28 mouse cellular contexts compared by ENCODE assay signal in the genomic region with DNA sequence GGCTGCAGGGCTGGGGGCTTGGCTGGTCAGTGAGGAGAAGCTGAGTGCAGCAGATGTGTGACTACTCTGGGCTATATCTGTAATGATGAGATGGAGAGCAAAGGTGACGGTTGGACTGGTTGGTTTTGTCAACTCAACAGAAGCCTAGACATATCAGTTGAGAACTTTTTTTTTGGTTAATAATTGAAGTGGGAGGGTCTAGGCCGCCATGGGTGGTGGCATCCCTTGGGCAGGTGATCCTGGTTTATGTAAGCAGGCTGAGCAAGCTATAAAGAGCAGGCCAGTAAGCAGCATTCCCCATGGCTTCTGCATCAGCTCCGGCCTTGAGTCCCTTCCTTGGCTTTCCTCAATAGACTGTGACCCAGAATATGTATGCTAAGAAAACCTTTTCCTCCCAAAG. TPM values are rescaled to one million over a fixed set of nuclear protein-coding genes. Genes with fewer than 3 reads are reported as not detected.
DNase-seq lines count a peak whose midpoint lies in the region; ATAC-seq and TF ChIP-seq lines count a peak whose summit lies in the region.
"Had no signal": no experiment of that assay in that cellular context is flagged by ENCODE, and none has a peak within 500 bp of the region (broad histone marks: within the 10 kb centered on the region; RNA-seq: fewer than 3 reads in every experiment).

No protein-coding gene starts in this region.

- H3K4me1 ChIP-seq in kidney, adult 2 months (ENCODE audit: control insufficient read depth, insufficient read depth, low read length): peaks cover 2% of the 10 kb centered on the region; the same call in 1 of the 2 replicates
- no peaks in the 10 kb centered on the region for H3K4me1 ChIP-seq in kidney, embryonic 16.5 days (ENCODE audit: insufficient read depth, low read length)
- no peaks in the 10 kb centered on the region for H3K4me1 ChIP-seq in intestine, embryonic 16.5 days (ENCODE audit: control insufficient read depth, insufficient read depth, low read length)
- no peaks in the 10 kb centered on the region for H3K4me1 ChIP-seq in embryonic facial prominence, embryonic 10.5 days
- no peaks in the 10 kb centered on the region for H3K4me1 ChIP-seq in thymus, adult 2 months (replicated peaks; ENCODE audit: control insufficient read depth, insufficient read depth, low read length)
- H3K4me1 ChIP-seq: forebrain, embryonic 12.5 days; liver, embryonic 15.5 days; lung, embryonic 15.5 days; midbrain, embryonic 10.5 days; midbrain, embryonic 15.5 days; neural tube, embryonic 15.5 days; stomach, embryonic 15.5 days had no signal

- ATAC-seq in kidney, embryonic 16.5 days (ENCODE audit: low FRiP score, low TSS enrichment): no peak
- ATAC-seq in intestine, embryonic 16.5 days: peak; percentile 44; the same call in 1 of the 2 replicates
- ATAC-seq: CD4-positive, CD25-positive, alpha-beta regulatory T cell, adult 4 months; forebrain, postnatal 0 days; hindbrain, embryonic 16.5 days; midbrain, embryonic 15.5 days had no signal

- WGBS in kidney, adult 2 months: 65% methylated on average over 3 of the region's 3 CpGs
- WGBS in kidney, embryonic 16.5 days: 87% methylated on average over 3 of the region's 3 CpGs
- 74% methylated on average over 3 of the region's 3 CpGs for WGBS in intestine, embryonic 16.5 days
- WGBS in embryonic facial prominence, embryonic 10.5 days: 83% methylated on average over 3 of the region's 3 CpGs
- WGBS in thymus, adult 2 months: 99% methylated on average over 3 of the region's 3 CpGs

- no peak overlapping the region for H3K4me2 ChIP-seq in kidney, embryonic 16.5 days (replicated peaks; ENCODE audit: low read depth, low read length)
- no peak overlapping the region for H3K4me2 ChIP-seq in intestine, embryonic 16.5 days (ENCODE audit: low read depth, low read length)
- H3K4me2 ChIP-seq: forebrain, embryonic 12.5 days; heart, embryonic 15.5 days; liver, embryonic 15.5 days; lung, embryonic 15.5 days; midbrain, embryonic 15.5 days; neural tube, embryonic 15.5 days; stomach, embryonic 15.5 days had no signal

- H3K9ac ChIP-seq in kidney, embryonic 16.5 days (replicated peaks; ENCODE audit: low read length): no peak overlapping the region
- H3K9ac ChIP-seq in intestine, embryonic 16.5 days (ENCODE audit: low read depth, low read length): no peak overlapping the region
- H3K9ac ChIP-seq: forebrain, embryonic 12.5 days; forebrain, postnatal 0 days; heart, embryonic 15.5 days; liver, embryonic 15.5 days; lung, embryonic 15.5 days; midbrain, embryonic 15.5 days; neural tube, embryonic 15.5 days; stomach, embryonic 15.5 days had no signal

- no peak overlapping the region for H3K27ac ChIP-seq in kidney, adult 2 months (ENCODE audit: insufficient read depth, low read depth, low read length)
- no peak overlapping the region for H3K27ac ChIP-seq in kidney, embryonic 16.5 days (ENCODE audit: low read length)
- no peak overlapping the region for H3K27ac ChIP-seq in intestine, embryonic 16.5 days (ENCODE audit: low read length)
- no peak overlapping the region for H3K27ac ChIP-seq in embryonic facial prominence, embryonic 10.5 days (replicated peaks)
- no peak overlapping the region for H3K27ac ChIP-seq in thymus, adult 2 months (ENCODE audit: control insufficient read depth, insufficient read depth, low read length)
- H3K27ac ChIP-seq: forebrain, embryonic 12.5 days; heart, embryonic 15.5 days; liver, embryonic 15.5 days; lung, embryonic 15.5 days; midbrain, embryonic 10.5 days; midbrain, embryonic 15.5 days; neural tube, embryonic 15.5 days; stomach, embryonic 15.5 days had no signal

- no peaks in the 10 kb centered on the region for H3K27me3 ChIP-seq in kidney, adult 2 months (replicated peaks; ENCODE audit: control insufficient read depth, insufficient read depth, low read length)
- no peaks in the 10 kb centered on the region for H3K27me3 ChIP-seq in kidney, embryonic 16.5 days (ENCODE audit: insufficient read depth, low read length)
- no peaks in the 10 kb centered on the region for H3K27me3 ChIP-seq in intestine, embryonic 16.5 days (replicated peaks; ENCODE audit: control insufficient read depth, insufficient read depth, low read length)
- H3K27me3 ChIP-seq in embryonic facial prominence, embryonic 10.5 days (replicated peaks; ENCODE audit: low read depth, poor library complexity, severe bottlenecking): no peaks in the 10 kb centered on the region
- H3K27me3 ChIP-seq in thymus, adult 2 months (ENCODE audit: control insufficient read depth, insufficient read depth, low read length): no peaks in the 10 kb centered on the region
- H3K27me3 ChIP-seq: forebrain, embryonic 12.5 days; heart, embryonic 15.5 days; liver, embryonic 15.5 days; lung, embryonic 15.5 days; midbrain, embryonic 15.5 days; neural tube, embryonic 15.5 days; stomach, embryonic 15.5 days had no signal

- no peak overlapping the region for H3K4me3 ChIP-seq in kidney, adult 2 months (ENCODE audit: insufficient read depth, low read depth, low read length)
- no peak overlapping the region for H3K4me3 ChIP-seq in kidney, embryonic 16.5 days (ENCODE audit: low read length)
- H3K4me3 ChIP-seq in intestine, embryonic 16.5 days (ENCODE audit: low read length): no peak overlapping the region
- H3K4me3 ChIP-seq in embryonic facial prominence, embryonic 10.5 days: no peak overlapping the region
- H3K4me3 ChIP-seq in thymus, adult 2 months (ENCODE audit: control insufficient read depth, insufficient read depth, low read length): no peak overlapping the region
- H3K4me3 ChIP-seq: erythroblast, embryonic 14.5 days; forebrain, embryonic 12.5 days; heart, embryonic 15.5 days; liver, embryonic 15.5 days; lung, embryonic 15.5 days; midbrain, embryonic 10.5 days; midbrain, embryonic 15.5 days; neural tube, embryonic 15.5 days; stomach, embryonic 15.5 days had no signal

- no peak for TF ChIP-seq POLR2A in kidney, adult 2 months (IDR thresholded peaks at IDR 0.05; ENCODE audit: low read depth, low read length)
- TF ChIP-seq POLR2A in thymus, adult 2 months (IDR thresholded peaks at IDR 0.05; ENCODE audit: control insufficient read depth, extremely low read depth, insufficient read depth, low read length, poor library complexity): no peak

- no peaks in the 10 kb centered on the region for H3K9me3 ChIP-seq in kidney, embryonic 16.5 days (ENCODE audit: low read length)
- no peaks in the 10 kb centered on the region for H3K9me3 ChIP-seq in intestine, embryonic 16.5 days (ENCODE audit: control insufficient read depth, low read length)
- no peaks in the 10 kb centered on the region for H3K9me3 ChIP-seq in embryonic facial prominence, embryonic 10.5 days
- H3K9me3 ChIP-seq: forebrain, embryonic 12.5 days; heart, embryonic 15.5 days; liver, embryonic 15.5 days; lung, embryonic 15.5 days; midbrain, embryonic 10.5 days; midbrain, embryonic 15.5 days; neural tube, embryonic 15.5 days; stomach, embryonic 15.5 days had no signal

- no peak for TF ChIP-seq CTCF in kidney, adult 2 months (conservative IDR thresholded peaks at IDR 0.05; ENCODE audit: insufficient read depth, insufficient read length, low read depth, low read length)
- TF ChIP-seq CTCF in thymus, adult 2 months (IDR thresholded peaks at IDR 0.05; ENCODE audit: borderline replicate concordance, control insufficient read depth, extremely low read depth, insufficient read depth, low read length, poor library complexity): no peak

- peaks cover 7% of the 10 kb centered on the region for H3K36me3 ChIP-seq in kidney, adult 2 months (ENCODE audit: control insufficient read depth, insufficient read depth, low read length)
- peaks cover 44% of the 10 kb centered on the region for H3K36me3 ChIP-seq in kidney, embryonic 16.5 days (ENCODE audit: insufficient read depth, low read length)
- 0 out of 2 replicates have a peak, but pooled peaks cover 5% of the 10 kb centered on the region for H3K36me3 ChIP-seq in intestine, embryonic 16.5 days (ENCODE audit: control insufficient read depth, insufficient read depth, low read length)
- peaks cover 62% of the 10 kb centered on the region for H3K36me3 ChIP-seq in embryonic facial prominence, embryonic 10.5 days (replicated peaks)
- no peaks in the 10 kb centered on the region for H3K36me3 ChIP-seq in thymus, adult 2 months (ENCODE audit: control insufficient read depth, insufficient read depth, low read length)

- DNase-seq in kidney, adult 2 months: peak; percentile 85
- DNase-seq in kidney, postnatal 10 days: peak; percentile 18
- peak; percentile 62 for DNase-seq in yolk sac, embryonic 10.5 days (ENCODE audit: low spot score)
- DNase-seq in embryonic facial prominence, embryonic 10.5 days (ENCODE audit: low spot score): no peak
- no peak for DNase-seq in thymus, adult 2 months
- DNase-seq: adrenal gland, postnatal 14 days; cerebellum, adult 11 months; cerebellum, adult 9-11 months; forebrain, postnatal 0 days; gastrocnemius, postnatal 10 days; layer of hippocampus, postnatal 36 days; left cerebral cortex, postnatal 4 days; retina, postnatal 1 day; right cerebral cortex, postnatal 14 days; thymus, postnatal 25 days had no signal

RNA-seq across cellular contexts. Expression of a gene that starts 39.9 kb away (rescaled TPM):
- 22.8 and 24.3 TPM in 2 replicates for polyA plus RNA-seq in kidney, adult 2 months (2012; rRNA removed)
- polyA plus RNA-seq in kidney, embryonic 16.5 days (2015; fragmentation: Nextera tagmentation; extraction: Ambion mirVana): 34.0 and 34.8 TPM in 2 replicates
- polyA plus RNA-seq in intestine, embryonic 16.5 days (2015; fragmentation: Nextera tagmentation; extraction: Ambion mirVana): 28.5 and 30.3 TPM in 2 replicates
- polyA plus RNA-seq in embryonic facial prominence, embryonic 10.5 days (2016; fragmentation: Nextera tagmentation; extraction: Ambion mirVana): 20.8 and 28.4 TPM in 2 replicates
- 25.9 and 26.7 TPM in 2 replicates for polyA plus RNA-seq in thymus, adult 2 months (2012; rRNA removed)

RNA-seq across cellular contexts. Expression of a gene that starts 43.6 kb away (rescaled TPM):
- polyA plus RNA-seq in kidney, adult 2 months (2012; rRNA removed): 28.6 and 30.5 TPM in 2 replicates
- 12.3 and 13.9 TPM in 2 replicates for polyA plus RNA-seq in kidney, embryonic 16.5 days (2015; fragmentation: Nextera tagmentation; extraction: Ambion mirVana)
- 4.7 and 5.4 TPM in 2 replicates for polyA plus RNA-seq in intestine, embryonic 16.5 days (2015; fragmentation: Nextera tagmentation; extraction: Ambion mirVana)
- polyA plus RNA-seq in embryonic facial prominence, embryonic 10.5 days (2016; fragmentation: Nextera tagmentation; extraction: Ambion mirVana): 7.9 and 8.5 TPM in 2 replicates
- polyA plus RNA-seq in thymus, adult 2 months (2012; rRNA removed): 6.7 and 7.5 TPM in 2 replicates

Comparison
In these comparisons a context has a peak if more than half of its experiments do, and no peak if none do; other contexts are left out.
1. DNase-seq: peak in kidney, adult 2 months (single experiment), kidney, postnatal 10 days (single experiment) and yolk sac, embryonic 10.5 days (single experiment); none in embryonic facial prominence, embryonic 10.5 days (single experiment) and thymus, adult 2 months (single experiment).